Mouse (Mus musculus) limb, embryonic 14.5 days (tissue): Measurements from ENCODE around the gene Sdk2. TPM values are rescaled to one million over a fixed set of nuclear protein-coding genes. Genes with fewer than 3 reads are reported as not detected.

Experiments
- ATAC-seq: fragments of 200-750 bp; cut with Nextera tagmentation; 2 replicates; pipeline ENCODE4 v1.8.0; 2017; ENCODE audit warnings: low read depth, moderate number of reproducible peaks, moderate TSS enrichment; ENCODE audit not compliant: low FRiP score
- DNase-seq: peaks from one replicate; pipeline ENCODE4 v3.0.0-alpha.2; 2015; ENCODE audit warnings: low spot score
- H3K27ac ChIP-seq: fragments of 300-500 bp; sonication (generic); replicated peaks from 2 replicates; pipeline ENCODE4 v1.5.1; 2014; ENCODE audit warnings: low read depth, mild to moderate bottlenecking, low read length, moderate library complexity, mixed read lengths
- H3K27me3 ChIP-seq: fragments of 300-500 bp; sonication (generic); 2 replicates; pipeline ENCODE4 v1.6.1; 2014; ENCODE audit warnings: low read length, mixed read lengths; ENCODE audit not compliant: control insufficient read depth, insufficient read depth
- H3K36me3 ChIP-seq: fragments of 300-500 bp; sonication (generic); 2 replicates; pipeline ENCODE4 v1.6.1; 2014; ENCODE audit warnings: mild to moderate bottlenecking, low read length, moderate library complexity, mixed read lengths; ENCODE audit not compliant: control insufficient read depth, insufficient read depth
- H3K4me1 ChIP-seq: fragments of 300-500 bp; sonication (generic); 2 replicates; pipeline ENCODE4 v1.6.1; 2014; ENCODE audit warnings: antibody characterized with exemption, low read length, mixed read lengths; ENCODE audit not compliant: control insufficient read depth, insufficient read depth
- H3K4me2 ChIP-seq: fragments of 300-500 bp; sonication (generic); replicated peaks from 2 replicates; pipeline ENCODE4 v1.6.1; 2014; ENCODE audit warnings: low read depth, mild to moderate bottlenecking, low read length, moderate library complexity; ENCODE audit not compliant: severe bottlenecking
- H3K4me3 ChIP-seq: fragments of 300-500 bp; sonication (generic); replicated peaks from 2 replicates; pipeline ENCODE4 v1.5.1; 2014; ENCODE audit warnings: low read length
- H3K9ac ChIP-seq: fragments of 300-500 bp; sonication (generic); 2 replicates; pipeline ENCODE4 v1.6.1; 2014; ENCODE audit warnings: mild to moderate bottlenecking, low read depth, low read length, moderate library complexity; ENCODE audit not compliant: severe bottlenecking
- H3K9me3 ChIP-seq: fragments of 300-500 bp; sonication (generic); 2 replicates; pipeline ENCODE4 v1.6.1; 2016; ENCODE audit warnings: low read length; ENCODE audit not compliant: control insufficient read depth
- POLR2A ChIP-seq: fragments of 200-500 bp; IDR thresholded peaks from 2 replicates; pipeline ENCODE4 v1.8.0; 2012; ENCODE audit warnings: inconsistent platforms, mild to moderate bottlenecking, moderate library complexity, borderline replicate concordance; ENCODE audit not compliant: insufficient read depth, insufficient read length; ENCODE audit errors: extremely low read depth
- WGBS: fragments of 180-500 bp; shearing (Covaris S2); extraction: QIAGEN DNeasy Blood & Tissue Kit; methylation state at CpG from one replicate; pipeline ENCODE4 v1.1.7; 2014; 5-methylcytosine and 5-hydroxymethylcytosine counted together
- polyA plus RNA-seq, 2 experiments: library from polyadenylated mRNA; depleted of rRNA in 1 of 2; stranded (reverse) in 1 of 2; unstranded in 1 of 2; fragments of >200 nt; fragmentation: Nextera tagmentation in 1 of 2; extraction: Ambion mirVana in 1 of 2; gene quantifications; 2 replicates each; pipeline versions ENCODE4 v1.2.1 to v1.2.3; 2012 to 2014

Sdk2 gene
- polyA plus RNA-seq, 2 experiments = 8.0 to 11.6 TPM

DNA sequence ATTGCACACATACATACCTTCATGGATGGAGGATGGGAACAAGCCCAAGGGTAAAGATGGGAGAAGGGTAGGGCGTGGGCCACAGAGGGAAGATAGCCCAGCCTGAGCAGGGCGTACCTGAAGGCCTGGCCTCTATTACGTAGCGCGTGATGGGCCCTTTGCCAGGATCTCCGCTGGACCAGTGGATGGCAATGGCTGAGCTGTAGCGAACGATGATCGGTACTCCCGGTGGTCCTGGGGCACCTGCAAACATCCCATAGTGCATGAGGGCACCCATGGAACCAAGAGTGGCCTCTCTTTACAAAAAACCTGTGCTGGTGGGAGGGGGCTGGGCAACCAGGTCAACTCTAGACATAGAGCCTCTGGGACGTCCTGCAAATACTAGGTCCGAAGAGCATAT lies 266.8 kb downstream of the Sdk2 start:
- no peak overlapping the region for H3K27ac ChIP-seq
- H3K9ac ChIP-seq = no peak overlapping the region
- H3K36me3 ChIP-seq = peaks cover 6% of the 10 kb centered on the region
- DNase-seq = no peak
- peaks cover 10% of the 10 kb centered on the region for H3K4me1 ChIP-seq
- H3K4me2 ChIP-seq = no peak overlapping the region
- no peak for TF ChIP-seq POLR2A
- H3K4me3 ChIP-seq = no peak overlapping the region
- H3K27me3 ChIP-seq = no peaks in the 10 kb centered on the region
- H3K9me3 ChIP-seq = no peaks in the 10 kb centered on the region
- ATAC-seq = no peak
- WGBS = 95% methylated on average over 11 of the region's 12 CpGs

DNA sequence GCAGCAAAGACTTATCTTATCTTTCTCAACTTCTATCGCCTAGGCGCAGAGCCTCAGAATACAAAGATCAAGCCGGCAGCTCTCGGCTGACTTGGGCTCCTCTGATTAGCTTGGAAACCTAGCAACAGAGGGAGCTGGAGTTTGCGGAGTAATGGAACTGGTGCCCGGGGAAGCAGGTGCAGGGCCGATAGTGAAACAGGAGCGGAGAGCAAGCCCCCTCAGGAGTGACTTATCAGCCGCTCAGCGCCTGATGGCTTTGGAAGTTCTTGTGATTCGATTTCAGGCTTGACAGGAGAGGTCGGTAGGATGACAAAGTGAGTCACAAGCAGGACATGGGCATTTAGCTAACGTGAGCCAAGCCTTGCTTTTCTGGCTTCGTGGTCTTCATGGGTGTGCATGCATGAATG lies 267.8 kb downstream of the Sdk2 start:
- Histone ChIP-seq H3K4me1 (peaks cover 10% of the 10 kb centered on the region), H3K27ac (no peak overlapping the region), H3K27me3 (no peaks in the 10 kb centered on the region), H3K9me3 (no peaks in the 10 kb centered on the region), H3K9ac (no peak overlapping the region), H3K4me2 (no peak overlapping the region), H3K4me3 (no peak overlapping the region), H3K36me3 (peaks cover 10% of the 10 kb centered on the region)
- DNase-seq = no peak
- WGBS = 80% methylated on average over 14 of the region's 14 CpGs
- no peak for TF ChIP-seq POLR2A
- no peak for ATAC-seq

DNA sequence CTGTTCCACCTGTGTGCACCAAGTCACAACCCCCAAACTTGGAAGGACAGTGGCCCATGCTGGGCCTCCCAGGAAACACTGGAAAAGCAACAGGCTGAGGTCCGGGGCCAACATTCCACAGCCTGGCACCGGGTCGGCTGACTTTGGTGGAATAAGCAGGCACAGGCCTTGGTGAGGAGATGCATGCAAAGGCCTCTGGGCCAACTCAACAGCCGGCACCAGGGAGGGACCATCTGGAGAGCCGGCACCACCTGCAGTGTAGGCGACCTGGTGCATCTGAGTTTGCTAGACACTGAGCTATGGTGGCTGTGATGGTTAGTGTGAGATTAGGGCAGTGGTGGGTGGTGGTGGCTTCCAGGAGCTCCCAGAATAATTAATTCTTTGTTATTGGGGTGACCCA lies 268.8 kb downstream of the Sdk2 start:
- TF ChIP-seq POLR2A = no peak
- peaks cover 11% of the 10 kb centered on the region for H3K36me3 ChIP-seq
- WGBS = 71% methylated on average over 6 of the region's 6 CpGs
- no peak overlapping the region for H3K9ac ChIP-seq
- H3K4me1 ChIP-seq = peaks cover 10% of the 10 kb centered on the region
- no peaks in the 10 kb centered on the region for H3K27me3 ChIP-seq
- DNase-seq = no peak
- H3K9me3 ChIP-seq = no peaks in the 10 kb centered on the region
- no peak for ATAC-seq
- H3K4me2 ChIP-seq = no peak overlapping the region
- no peak overlapping the region for H3K4me3 ChIP-seq
- no peak overlapping the region for H3K27ac ChIP-seq

DNA sequence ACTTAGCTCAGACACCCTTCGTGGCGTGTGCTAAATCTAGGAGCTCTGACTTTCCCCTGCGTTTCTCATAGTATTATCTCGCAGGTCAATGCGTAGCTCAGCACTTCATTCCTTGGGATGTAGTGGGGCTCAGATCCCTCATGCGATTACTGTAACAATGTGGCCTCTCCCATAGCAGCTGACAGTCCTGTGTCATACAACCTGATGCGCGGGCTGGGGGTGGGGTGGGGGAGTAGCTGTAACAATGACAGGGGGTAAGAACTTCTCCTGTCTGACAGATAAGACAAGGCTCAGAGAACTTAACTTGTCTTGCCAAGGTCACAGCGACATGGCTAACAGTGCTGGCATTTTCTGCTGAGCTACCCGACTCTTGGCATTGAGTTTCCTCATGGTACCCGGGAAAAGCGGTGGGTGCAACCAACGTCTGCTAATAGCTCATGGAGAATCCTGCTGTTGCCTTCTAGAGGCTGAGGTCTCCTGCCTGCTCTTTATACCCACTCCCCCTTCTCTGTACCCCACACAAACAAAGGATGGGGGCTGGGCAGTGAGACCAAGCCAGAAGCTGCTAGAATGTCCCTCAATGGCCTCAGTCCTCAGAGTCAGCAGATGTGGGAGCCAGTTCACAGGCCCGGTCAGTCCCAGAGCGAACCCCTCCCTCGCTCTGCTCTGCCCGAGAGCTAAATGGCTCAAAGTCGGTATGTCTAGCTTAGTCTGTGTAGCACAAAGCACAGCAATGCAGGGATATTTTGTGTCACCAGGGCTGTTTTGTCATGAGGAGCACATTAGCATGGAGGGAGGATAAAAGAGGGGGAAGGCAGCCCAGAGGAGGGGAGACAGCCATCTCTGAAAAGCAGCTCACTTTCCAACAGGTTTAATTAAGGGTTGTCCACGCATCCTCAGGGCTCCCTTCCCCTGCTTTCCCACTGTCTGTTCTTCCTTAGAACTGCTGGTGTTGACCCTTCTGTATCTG lies 269.5 kb downstream of the Sdk2 start:
- Histone ChIP-seq H3K27me3 (no peaks in the 10 kb centered on the region), H3K9ac (no peak overlapping the region), H3K36me3 (peaks cover 16% of the 10 kb centered on the region), H3K4me1 (peaks cover 11% of the 10 kb centered on the region), H3K4me3 (no peak overlapping the region), H3K9me3 (no peaks in the 10 kb centered on the region), H3K27ac (no peak overlapping the region), H3K4me2 (no peak overlapping the region)
- TF ChIP-seq POLR2A = no peak
- WGBS = 75% methylated on average over 19 of the region's 19 CpGs
- no peak for DNase-seq
- no peak for ATAC-seq

DNA sequence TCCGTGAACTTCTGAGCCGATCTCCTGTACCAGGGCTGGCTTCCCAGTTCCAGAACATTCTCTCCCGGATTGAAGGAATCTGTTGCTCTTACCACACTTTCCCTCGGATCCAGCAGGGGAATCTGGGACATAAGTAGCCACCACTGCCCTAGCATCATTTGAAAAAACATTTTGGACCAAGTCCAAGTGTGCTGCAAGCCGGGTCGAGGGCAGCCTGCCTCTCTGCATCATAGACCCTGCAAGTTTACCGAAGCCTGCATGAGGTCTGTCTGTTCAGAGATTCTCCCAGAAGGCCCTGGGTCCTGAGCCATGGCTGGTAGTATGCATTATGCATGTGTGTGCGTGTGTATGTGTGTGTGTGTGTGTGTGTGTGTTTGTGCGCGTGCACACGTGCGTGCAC lies 271.0 kb downstream of the Sdk2 start:
- Histone ChIP-seq H3K27ac (no peak overlapping the region), H3K4me3 (no peak overlapping the region), H3K4me1 (peaks cover 15% of the 10 kb centered on the region), H3K9ac (no peak overlapping the region), H3K9me3 (no peaks in the 10 kb centered on the region), H3K27me3 (no peaks in the 10 kb centered on the region), H3K36me3 (peaks cover 15% of the 10 kb centered on the region), H3K4me2 (no peak overlapping the region)
- no peak for TF ChIP-seq POLR2A
- ATAC-seq (no peak), DNase-seq (no peak)
- 81% methylated on average over 12 of the region's 12 CpGs for WGBS
